Mouse (Mus musculus): ENCODE results near the gene A030005L19Rik.

- TF ChIP-seq CTCF (IDR thresholded peaks at IDR 0.05; ENCODE audit: borderline replicate concordance, control insufficient read depth, extremely low read depth, insufficient read depth, low read length, poor library complexity), result no peak
- no peak for TF ChIP-seq POLR2A (IDR thresholded peaks at IDR 0.05; ENCODE audit: control insufficient read depth, extremely low read depth, insufficient read depth, low read length, poor library complexity)
These were observed 34.0 kb upstream of the A030005L19Rik start for GRCm38 (mm10) chr1:82879172-82879571.

All from thymus, adult 2 months (tissue).